Mouse (Mus musculus): ENCODE measurements around the gene Grip1. TPM values are rescaled to one million over a fixed set of nuclear protein-coding genes. Genes with fewer than 3 reads are reported as not detected.

Gene Grip1
- polyA plus RNA-seq, 1 experiment from 2014 or later: 4.7 TPM

DNA sequence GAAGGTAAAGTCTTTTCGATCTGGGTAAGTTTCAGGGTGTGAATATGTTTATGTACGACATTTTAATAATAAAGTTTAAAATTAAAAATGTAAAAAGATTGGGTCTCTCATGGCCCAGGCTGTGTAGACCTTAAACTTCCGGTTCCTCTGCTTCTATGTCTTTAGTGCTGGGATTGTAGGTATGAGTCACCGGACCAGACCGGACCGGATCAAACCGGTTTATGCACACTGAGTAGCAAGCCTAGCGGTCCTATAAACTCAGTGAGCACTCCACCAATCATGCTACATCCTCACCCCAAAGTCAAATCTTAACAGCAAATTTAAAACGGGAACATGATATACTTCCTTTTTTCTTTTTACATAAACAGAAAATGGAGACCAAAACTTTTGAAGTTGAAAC, 530.7 kb downstream of the Grip1 start:
- H3K4me2 ChIP-seq: no peak overlapping the region
- H3K4me1 ChIP-seq: peaks cover 12% of the 10 kb centered on the region
- no peak for ATAC-seq (ENCODE audit: insufficient number of reproducible peaks, insufficient read depth, low FRiP score, low TSS enrichment, low read depth)
- H3K36me3 ChIP-seq: no peaks in the 10 kb centered on the region
- H3K9ac ChIP-seq: no peak overlapping the region
- 89% methylated on average over 9 of the region's 9 CpGs for WGBS
- no peaks in the 10 kb centered on the region for H3K27me3 ChIP-seq
- H3K27ac ChIP-seq: no peak overlapping the region
- no peak overlapping the region for H3K4me3 ChIP-seq
- no peaks in the 10 kb centered on the region for H3K9me3 ChIP-seq

DNA sequence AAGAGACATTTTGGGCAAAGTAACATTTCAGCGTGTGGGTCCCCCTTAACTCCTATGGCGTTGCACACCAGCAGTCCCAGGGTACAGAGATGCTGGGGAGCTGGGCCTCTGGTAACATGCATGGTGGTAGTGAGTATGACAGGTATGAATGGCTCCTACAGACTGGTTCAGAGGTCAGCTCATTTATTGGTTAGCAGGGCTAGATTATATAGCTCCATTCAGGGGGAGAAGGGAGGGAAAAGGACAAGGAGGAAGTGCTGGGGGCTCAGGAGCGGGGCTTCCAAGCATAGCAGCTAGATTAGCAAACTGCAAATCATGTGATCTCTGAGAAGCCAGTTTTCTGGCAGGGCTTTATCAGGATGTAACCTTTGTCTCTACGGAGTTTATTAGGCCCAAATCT, 544.8 kb downstream of the Grip1 start:
- no peaks in the 10 kb centered on the region for H3K4me1 ChIP-seq
- no peak overlapping the region for H3K9ac ChIP-seq
- H3K27ac ChIP-seq: no peak overlapping the region
- no peaks in the 10 kb centered on the region for H3K9me3 ChIP-seq
- ATAC-seq (ENCODE audit: insufficient number of reproducible peaks, insufficient read depth, low FRiP score, low TSS enrichment, low read depth): no peak
- H3K4me3 ChIP-seq: no peak overlapping the region
- no peaks in the 10 kb centered on the region for H3K36me3 ChIP-seq
- H3K4me2 ChIP-seq: no peak overlapping the region
- no peaks in the 10 kb centered on the region for H3K27me3 ChIP-seq
- WGBS: 90% methylated on average over 4 of the region's 4 CpGs

DNA sequence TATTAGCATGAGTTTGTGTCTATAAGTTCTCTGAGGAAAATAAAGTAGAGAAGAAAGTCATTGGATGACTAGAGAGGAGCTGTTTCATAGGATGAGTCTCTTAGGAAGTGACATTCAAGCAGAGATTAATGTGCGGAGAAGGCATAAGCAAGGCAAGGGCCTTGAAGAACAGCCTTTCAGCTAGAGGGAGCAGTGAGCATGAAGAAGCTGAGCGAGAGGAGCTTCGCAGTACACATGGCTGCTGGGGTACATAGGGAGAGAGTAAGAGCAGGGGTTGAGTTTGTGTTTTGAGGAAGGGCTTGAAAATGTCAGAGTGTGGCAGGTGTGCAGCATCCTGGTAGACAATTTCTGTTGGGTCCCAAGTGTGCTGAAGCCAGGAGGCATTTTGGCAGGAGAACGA, 548.5 kb downstream of the Grip1 start:
- Histone ChIP-seq H3K36me3 (no peaks in the 10 kb centered on the region), H3K4me3 (no peak overlapping the region), H3K27ac (no peak overlapping the region), H3K27me3 (no peaks in the 10 kb centered on the region), H3K4me2 (no peak overlapping the region), H3K9me3 (no peaks in the 10 kb centered on the region), H3K4me1 (no peaks in the 10 kb centered on the region), H3K9ac (no peak overlapping the region)
- ATAC-seq (ENCODE audit: insufficient number of reproducible peaks, insufficient read depth, low FRiP score, low TSS enrichment, low read depth): no peak
- WGBS: 92% methylated on average over 4 of the region's 4 CpGs

DNA sequence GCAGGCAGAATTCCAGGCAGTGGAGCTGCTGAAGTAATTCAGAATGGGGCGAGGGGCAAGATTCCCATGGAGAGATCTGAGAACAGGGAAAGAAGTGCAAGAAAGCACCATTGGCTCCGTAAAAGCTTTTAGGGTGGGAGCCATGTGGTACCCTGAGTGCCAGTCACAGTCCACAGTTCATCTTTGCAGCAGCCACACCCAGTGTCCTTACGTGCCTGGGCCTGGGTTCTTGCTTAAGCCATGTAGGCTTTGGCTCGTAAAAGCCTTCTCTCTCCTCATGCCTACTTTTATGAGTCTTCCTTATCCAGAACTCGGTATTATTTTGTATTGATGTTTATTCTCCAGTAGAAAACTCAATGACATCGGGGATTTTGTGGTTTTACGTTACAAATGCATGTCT, 550.5 kb downstream of the Grip1 start:
- no peaks in the 10 kb centered on the region for H3K9me3 ChIP-seq
- no peak overlapping the region for H3K4me2 ChIP-seq
- H3K27me3 ChIP-seq: no peaks in the 10 kb centered on the region
- ATAC-seq (ENCODE audit: insufficient number of reproducible peaks, insufficient read depth, low FRiP score, low TSS enrichment, low read depth): no peak
- no peak overlapping the region for H3K4me3 ChIP-seq
- WGBS: 81% methylated on average over 7 of the region's 7 CpGs
- H3K27ac ChIP-seq: no peak overlapping the region
- H3K9ac ChIP-seq: no peak overlapping the region
- H3K4me1 ChIP-seq: no peaks in the 10 kb centered on the region
- H3K36me3 ChIP-seq: no peaks in the 10 kb centered on the region

DNA sequence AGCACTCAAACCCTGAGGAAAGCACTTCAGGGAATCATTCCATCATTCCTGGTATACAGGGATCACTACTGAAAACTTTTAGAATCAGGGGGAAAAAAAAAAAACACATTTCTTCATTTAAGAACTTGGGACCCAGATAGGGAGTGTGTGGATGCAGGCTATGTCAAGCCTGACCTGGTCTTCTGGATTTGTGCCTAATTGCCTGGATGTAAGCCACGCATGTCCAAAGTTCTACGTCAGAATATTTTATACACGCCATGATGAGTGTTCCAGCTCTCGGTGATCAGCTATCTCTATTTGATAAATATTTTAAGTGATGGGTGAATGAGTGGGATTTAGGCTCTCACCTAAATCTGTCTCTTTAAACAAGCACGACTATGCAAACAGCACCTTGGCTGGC, 552.0 kb downstream of the Grip1 start:
- H3K36me3 ChIP-seq: no peaks in the 10 kb centered on the region
- H3K4me1 ChIP-seq: no peaks in the 10 kb centered on the region
- H3K4me2 ChIP-seq: no peak overlapping the region
- no peak overlapping the region for H3K4me3 ChIP-seq
- no peak overlapping the region for H3K27ac ChIP-seq
- no peak overlapping the region for H3K9ac ChIP-seq
- H3K9me3 ChIP-seq: 0 out of 2 replicates have a peak, but pooled peaks cover 3% of the 10 kb centered on the region
- no peak for ATAC-seq (ENCODE audit: insufficient number of reproducible peaks, insufficient read depth, low FRiP score, low TSS enrichment, low read depth)
- H3K27me3 ChIP-seq: no peaks in the 10 kb centered on the region
- 89% methylated on average over 5 of the region's 5 CpGs for WGBS

DNA sequence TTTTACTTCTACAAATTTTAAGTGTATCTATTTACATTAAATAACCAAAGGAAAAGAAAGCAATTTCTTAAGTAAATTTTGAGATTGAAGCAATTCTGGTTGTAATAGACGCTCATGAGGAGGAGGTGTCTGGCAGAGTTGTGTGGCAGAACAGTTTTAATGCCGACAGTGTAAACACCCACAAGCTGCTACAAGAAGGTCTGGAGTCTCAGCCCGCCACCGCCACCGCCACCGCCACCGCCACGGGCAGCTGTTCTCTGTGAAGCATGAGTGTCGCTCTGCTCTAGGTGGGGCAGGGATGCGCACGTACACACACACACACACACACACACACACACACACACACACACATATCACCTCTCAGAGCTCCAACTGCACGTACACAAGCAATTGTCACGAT, 558.7 kb downstream of the Grip1 start:
- no peaks in the 10 kb centered on the region for H3K36me3 ChIP-seq
- WGBS: 94% methylated on average over 13 of the region's 13 CpGs
- no peaks in the 10 kb centered on the region for H3K4me1 ChIP-seq
- H3K27me3 ChIP-seq: no peaks in the 10 kb centered on the region
- no peak overlapping the region for H3K4me2 ChIP-seq
- no peak for ATAC-seq (ENCODE audit: insufficient number of reproducible peaks, insufficient read depth, low FRiP score, low TSS enrichment, low read depth)
- no peak overlapping the region for H3K27ac ChIP-seq
- 0 out of 2 replicates have a peak, but pooled peaks cover 3% of the 10 kb centered on the region for H3K9me3 ChIP-seq
- H3K4me3 ChIP-seq: no peak overlapping the region
- no peak overlapping the region for H3K9ac ChIP-seq

DNA sequence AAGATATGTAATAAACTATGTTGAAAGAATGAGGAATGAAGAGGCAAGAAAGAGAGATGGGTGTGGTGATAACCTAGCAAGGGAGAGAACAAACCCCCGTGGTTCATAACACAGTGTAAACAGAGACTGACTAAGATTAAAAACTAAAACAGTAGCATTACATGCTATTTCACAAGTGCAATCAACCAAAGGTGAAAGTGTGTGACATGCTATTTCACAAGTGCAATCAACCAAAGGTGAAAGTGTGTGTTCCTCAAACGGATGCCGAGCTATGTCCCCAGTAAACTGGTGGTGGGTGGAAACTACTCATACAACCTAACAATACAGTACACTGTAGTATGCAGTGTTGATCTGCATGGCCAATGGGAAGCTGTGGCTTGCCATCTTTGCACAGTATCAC, 561.5 kb downstream of the Grip1 start:
- 83% methylated on average over 3 of the region's 3 CpGs for WGBS
- no peaks in the 10 kb centered on the region for H3K4me1 ChIP-seq
- H3K9ac ChIP-seq: no peak overlapping the region
- H3K27ac ChIP-seq: no peak overlapping the region
- no peaks in the 10 kb centered on the region for H3K9me3 ChIP-seq
- no peaks in the 10 kb centered on the region for H3K36me3 ChIP-seq
- H3K4me2 ChIP-seq: no peak overlapping the region
- H3K4me3 ChIP-seq: no peak overlapping the region
- no peak for ATAC-seq (ENCODE audit: insufficient number of reproducible peaks, insufficient read depth, low FRiP score, low TSS enrichment, low read depth)
- no peaks in the 10 kb centered on the region for H3K27me3 ChIP-seq

DNA sequence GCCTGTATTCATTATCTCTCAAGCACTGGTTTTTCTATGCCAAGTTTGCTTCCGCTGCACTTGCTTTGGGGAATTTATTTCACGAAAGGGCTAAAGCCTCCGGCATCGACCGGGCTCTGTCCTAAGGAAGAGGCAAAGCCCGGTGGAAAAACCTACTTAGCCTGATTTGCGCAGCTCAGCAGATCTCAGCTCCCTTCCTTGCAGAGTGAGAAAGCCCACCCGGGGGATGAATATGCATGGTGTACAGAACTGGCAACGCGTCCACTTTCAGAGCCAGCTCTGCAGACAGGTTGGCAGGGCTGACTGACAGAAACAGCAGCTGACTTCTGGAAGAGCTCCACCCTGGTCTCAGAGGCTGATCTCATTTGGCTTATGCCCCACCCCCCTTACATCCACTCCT, 572.8 kb downstream of the Grip1 start:
- Histone ChIP-seq H3K4me2 (no peak overlapping the region), H3K9me3 (no peaks in the 10 kb centered on the region), H3K27me3 (no peaks in the 10 kb centered on the region), H3K27ac (no peak overlapping the region), H3K4me3 (no peak overlapping the region), H3K4me1 (peaks cover 2% of the 10 kb centered on the region; the same call in 1 of the 2 replicates), H3K36me3 (no peaks in the 10 kb centered on the region), H3K9ac (no peak overlapping the region)
- ATAC-seq (ENCODE audit: insufficient number of reproducible peaks, insufficient read depth, low FRiP score, low TSS enrichment, low read depth): no peak
- WGBS: 58% methylated on average over 10 of the region's 10 CpGs

DNA sequence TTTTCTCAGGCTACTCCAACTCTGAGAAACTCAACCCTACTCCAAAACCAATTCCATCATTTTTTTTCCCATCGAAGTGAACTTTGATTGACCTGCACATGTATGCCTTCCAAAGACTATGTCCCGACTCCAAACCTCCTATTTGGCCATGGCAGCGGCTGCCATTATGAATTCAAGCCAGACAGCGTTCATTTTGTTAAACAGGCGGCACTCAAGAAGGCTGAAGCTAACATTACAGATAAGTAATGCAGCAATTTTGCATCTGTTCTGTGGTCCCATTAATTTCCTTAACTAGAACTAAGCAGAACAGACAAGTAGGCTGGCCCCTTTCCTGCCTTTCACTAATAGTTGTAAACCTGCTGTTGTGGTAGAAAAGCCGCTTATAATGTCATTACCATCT, 577.3 kb downstream of the Grip1 start:
- H3K4me1 ChIP-seq: peaks cover 10% of the 10 kb centered on the region
- H3K36me3 ChIP-seq: no peaks in the 10 kb centered on the region
- no peak overlapping the region for H3K4me2 ChIP-seq
- H3K4me3 ChIP-seq: no peak overlapping the region
- no peak overlapping the region for H3K9ac ChIP-seq
- WGBS: 81% methylated on average over 6 of the region's 6 CpGs
- H3K27ac ChIP-seq: no peak overlapping the region
- ATAC-seq (ENCODE audit: insufficient number of reproducible peaks, insufficient read depth, low FRiP score, low TSS enrichment, low read depth): no peak
- no peaks in the 10 kb centered on the region for H3K9me3 ChIP-seq
- H3K27me3 ChIP-seq: no peaks in the 10 kb centered on the region

DNA sequence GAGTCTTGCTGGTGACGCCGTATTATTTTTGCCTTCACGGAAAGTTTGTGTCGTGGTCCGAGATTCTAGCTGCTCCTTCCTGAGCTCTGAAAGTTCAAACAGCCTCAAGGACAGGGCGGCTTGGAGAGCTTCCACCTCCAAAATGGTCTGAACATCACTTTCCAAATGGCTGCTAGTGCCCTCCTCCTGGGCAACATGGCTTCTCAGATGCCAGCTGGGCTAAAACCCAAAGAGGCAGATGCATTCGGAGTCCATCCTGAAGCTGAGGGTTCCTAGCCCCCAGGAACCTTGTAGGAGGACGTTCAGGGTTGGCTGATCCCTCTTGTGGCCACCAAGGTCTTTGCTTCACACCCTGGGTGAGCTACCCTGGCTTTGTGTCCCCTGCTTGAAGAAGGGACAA, 577.7 kb downstream of the Grip1 start:
- no peak overlapping the region for H3K27ac ChIP-seq
- 86% methylated on average over 8 of the region's 8 CpGs for WGBS
- no peak for ATAC-seq (ENCODE audit: insufficient number of reproducible peaks, insufficient read depth, low FRiP score, low TSS enrichment, low read depth)

DNA sequence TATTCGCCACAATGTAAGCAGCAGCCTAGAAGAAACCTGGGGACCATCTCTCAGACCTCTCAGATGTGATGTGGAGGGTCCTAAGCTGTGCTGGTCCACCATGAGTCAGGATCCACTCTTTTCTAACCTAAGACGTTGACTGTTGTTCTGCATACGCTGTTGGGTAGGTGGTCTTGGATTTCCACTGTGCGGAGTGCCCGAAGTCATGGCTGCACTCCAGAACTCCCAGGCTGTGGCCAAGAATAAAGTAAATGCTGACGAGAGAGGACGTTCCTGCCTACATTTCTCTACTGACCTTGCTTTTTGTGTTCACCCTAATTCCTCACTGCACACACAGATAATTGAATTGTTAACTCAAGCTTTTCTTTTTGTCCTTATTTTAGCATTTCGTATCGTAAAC, 580.2 kb downstream of the Grip1 start:
- H3K27ac ChIP-seq: no peak overlapping the region
- 83% methylated on average over 9 of the region's 9 CpGs for WGBS
- no peak overlapping the region for H3K9ac ChIP-seq
- no peaks in the 10 kb centered on the region for H3K27me3 ChIP-seq
- H3K36me3 ChIP-seq: peaks cover 6% of the 10 kb centered on the region; the same call in 1 of the 2 replicates
- H3K4me3 ChIP-seq: no peak overlapping the region
- H3K9me3 ChIP-seq: no peaks in the 10 kb centered on the region
- no peak for ATAC-seq (ENCODE audit: insufficient number of reproducible peaks, insufficient read depth, low FRiP score, low TSS enrichment, low read depth)
- no peak overlapping the region for H3K4me2 ChIP-seq
- H3K4me1 ChIP-seq: peaks cover 10% of the 10 kb centered on the region

More for the DNA sequence above, 577.7 kb downstream of the Grip1 start:
- no peaks in the 10 kb centered on the region for H3K27me3 ChIP-seq
- H3K4me3 ChIP-seq: no peak overlapping the region
- H3K4me2 ChIP-seq: no peak overlapping the region
- H3K4me1 ChIP-seq: peaks cover 10% of the 10 kb centered on the region
- no peak overlapping the region for H3K9ac ChIP-seq
- H3K36me3 ChIP-seq: no peaks in the 10 kb centered on the region
- no peaks in the 10 kb centered on the region for H3K9me3 ChIP-seq

DNA sequence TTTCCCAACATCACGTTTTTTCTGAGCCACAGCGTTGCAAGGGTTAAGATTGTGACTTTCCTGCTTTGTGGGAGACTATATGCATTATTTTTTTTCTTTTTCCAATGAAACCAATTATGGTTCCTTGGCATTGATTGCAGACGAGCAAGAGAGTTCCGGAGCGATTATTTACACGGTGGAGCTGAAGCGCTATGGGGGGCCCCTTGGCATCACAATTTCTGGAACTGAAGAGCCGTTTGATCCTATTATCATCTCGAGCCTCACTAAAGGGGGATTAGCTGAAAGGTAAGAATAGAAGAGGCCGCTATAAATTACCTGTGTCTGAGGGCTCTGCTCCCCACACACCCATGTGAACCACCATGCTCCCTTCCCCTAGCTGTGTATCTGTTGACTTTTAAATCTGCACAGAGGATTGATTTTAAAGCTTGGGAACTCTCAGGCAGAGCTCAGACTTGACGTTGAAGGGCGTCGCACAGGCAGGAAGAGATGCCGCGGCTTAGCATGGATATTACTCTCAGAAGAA, 581.6 kb downstream of the Grip1 start:
- Histone ChIP-seq H3K9me3 (no peaks in the 10 kb centered on the region), H3K4me3 (no peak overlapping the region), H3K4me2 (peak overlapping the region; percentile 27; the same call in 1 of the 2 replicates), H3K27ac (no peak overlapping the region), H3K36me3 (peaks cover 7% of the 10 kb centered on the region; the same call in 1 of the 2 replicates), H3K4me1 (peaks cover 10% of the 10 kb centered on the region), H3K9ac (no peak overlapping the region), H3K27me3 (no peaks in the 10 kb centered on the region)
- 46% methylated on average over 15 of the region's 15 CpGs for WGBS
- ATAC-seq (ENCODE audit: insufficient number of reproducible peaks, insufficient read depth, low FRiP score, low TSS enrichment, low read depth): no peak
